Mouse (Mus musculus) R1 (cell line): ENCODE data around the gene Col4a1.

ENCODE experiments used
- DNase-seq: peaks from one replicate; pipeline ENCODE4 v3.0.0-alpha.2; 2018; ENCODE audit warnings: low read depth, low spot score

The Col4a1 gene

GRCm38 (mm10) chr8:11181420-11182147 is 131.0 kb downstream of the Col4a1 start:
- no peak for DNase-seq

- no peak for DNase-seq
Measured at GRCm38 (mm10) chr8:11179869-11180268, 132.8 kb downstream of the Col4a1 start.

- no peak for DNase-seq
Measured at GRCm38 (mm10) chr8:11176393-11176792, 136.2 kb downstream of the Col4a1 start.

- DNase-seq, result no peak
Measured at GRCm38 (mm10) chr8:11173284-11174191, 139.1 kb downstream of the Col4a1 start.

- no peak for DNase-seq
Measured at GRCm38 (mm10) chr8:11171526-11171925, 141.1 kb downstream of the Col4a1 start.

- DNase-seq, result no peak
Measured at GRCm38 (mm10) chr8:11169383-11169782, 143.2 kb downstream of the Col4a1 start.

- DNase-seq, result no peak
Measured at GRCm38 (mm10) chr8:11168780-11169179, 143.8 kb downstream of the Col4a1 start.

- no peak for DNase-seq
Measured at GRCm38 (mm10) chr8:11167955-11168354, 144.7 kb downstream of the Col4a1 start.

GRCm38 (mm10) chr8:11165592-11165991 is 147.0 kb downstream of the Col4a1 start:
- DNase-seq, result no peak

- DNase-seq, result no peak
Measured at GRCm38 (mm10) chr8:11156319-11156692, 156.3 kb downstream of the Col4a1 start.

GRCm38 (mm10) chr8:11155579-11156318 is 156.9 kb downstream of the Col4a1 start:
- DNase-seq, result no peak

- no peak for DNase-seq
Measured at GRCm38 (mm10) chr8:11150268-11150667, 162.4 kb downstream of the Col4a1 start.

GRCm38 (mm10) chr8:11149201-11149810 is 163.3 kb downstream of the Col4a1 start:
- no peak for DNase-seq

- no peak for DNase-seq
Measured at GRCm38 (mm10) chr8:11148797-11149196, 163.8 kb downstream of the Col4a1 start.
